Mouse (Mus musculus) liver, adult (tissue): ENCODE results near the gene Vmn1r59.
"Not testable (repeated sequence)": the region's sequence is repeated elsewhere in the genome, so short reads cannot be mapped to it uniquely, and the experiment has no call there.

Experiments used
- GATA4 ChIP-seq: IDR thresholded peaks from 2 replicates; pipeline ENCODE4 v1.6.1; 2014; ENCODE audit warnings: mild to moderate bottlenecking, low read length; ENCODE audit not compliant: insufficient replicate concordance

Vmn1r59 gene

DNA sequence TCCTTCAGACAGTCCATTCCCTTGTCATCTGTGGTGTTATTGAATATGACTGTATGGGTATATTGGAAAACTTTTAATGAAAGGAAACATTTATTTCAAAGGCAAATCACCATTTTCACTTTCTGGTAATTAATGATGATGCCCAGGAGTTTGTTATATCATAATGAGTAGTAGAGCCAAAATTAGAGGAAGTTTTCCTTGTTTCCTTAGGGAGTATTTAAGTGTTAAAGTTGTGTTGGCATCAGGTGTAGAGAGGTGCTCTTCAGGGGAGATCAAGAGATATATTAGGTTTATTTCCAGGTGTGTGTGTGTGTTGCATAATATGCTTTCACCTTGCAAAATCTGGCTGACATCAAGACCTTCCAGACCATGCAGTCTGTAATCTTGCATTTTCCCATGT is at the start of gene Vmn1r59:
Gene Vmn1r59, minus strand, starts transcription at position 101 of the 400 bp plus-strand sequence.
- TF ChIP-seq GATA4 = no peak

DNA sequence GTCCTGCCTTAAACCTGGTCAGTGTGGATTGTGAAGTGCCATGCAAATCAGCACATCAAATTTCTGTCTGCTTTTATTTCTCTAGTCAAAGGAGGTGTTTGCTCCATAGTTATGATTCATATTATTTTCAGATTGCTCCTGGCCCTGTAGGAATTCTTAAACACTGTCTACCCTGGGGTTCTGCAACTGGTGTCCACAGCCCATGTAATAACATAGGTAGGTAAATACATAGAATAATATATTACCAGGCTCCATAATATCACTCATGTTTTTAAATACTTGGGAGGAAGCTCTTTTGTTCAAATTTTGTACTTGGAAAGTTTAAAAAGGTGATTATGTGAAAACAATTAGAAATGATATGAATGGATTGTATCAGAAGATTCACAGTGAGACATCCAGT is 37.3 kb upstream of the Vmn1r59 start, which contains the start of gene Vmn2r28:
Gene Vmn2r28, minus strand, starts transcription at position 101 of the 400 bp plus-strand sequence.
- TF ChIP-seq GATA4 = not testable (repeated sequence)

- peak; percentile 79; the same call in 1 of the 2 replicates for TF ChIP-seq GATA4
These were observed 7.9 kb downstream of the Vmn1r59 start for GRCm38 (mm10) chr7:5448627-5449026.

- not testable (repeated sequence) for TF ChIP-seq GATA4
These were observed 43.3 kb downstream of the Vmn1r59 start, which contains the start of gene Vmn1r58 for GRCm38 (mm10) chr7:5413296-5413695. Gene Vmn1r58 (minus strand): TSS chr7:5413396.

DNA sequence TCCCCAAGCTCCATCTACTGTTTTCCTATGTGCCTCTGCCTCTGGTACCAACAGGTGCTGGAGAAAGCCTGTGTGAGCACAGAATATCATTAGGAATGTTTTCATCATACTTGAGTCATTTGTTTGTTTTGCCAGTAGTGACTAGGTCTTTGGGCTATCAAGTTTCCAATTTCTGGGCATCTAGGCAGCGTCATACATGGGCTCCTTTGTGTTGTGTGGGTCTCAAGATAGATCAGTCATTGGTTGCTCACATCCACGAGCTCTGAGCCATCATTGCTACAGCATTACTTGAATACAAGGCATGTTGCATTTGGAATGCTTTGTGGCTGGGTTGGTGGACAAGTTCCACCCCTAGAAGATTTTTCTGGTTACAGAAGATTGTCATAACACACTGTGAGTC is 50.4 kb downstream of the Vmn1r59 start:
- TF ChIP-seq GATA4 = no peak
